Mouse (Mus musculus): ENCODE measurements around the gene Acvrl1. TPM values are rescaled to one million over a fixed set of nuclear protein-coding genes. Genes with fewer than 3 reads are reported as not detected.

Acvrl1 gene
- polyA plus RNA-seq, 1 experiment from 2014 or later: 8.6 TPM

GRCm38 (mm10) chr15:101145424-101146099 is 17.2 kb downstream of the Acvrl1 start:
- peak overlapping the region; percentile 17; the same call in 1 of the 2 replicates for H3K4me3 ChIP-seq
- H3K36me3 ChIP-seq: no peaks in the 10 kb centered on the region
- ATAC-seq (ENCODE audit: low FRiP score): peak; percentile 90
- H3K27me3 ChIP-seq: 0 out of 2 replicates have a peak, but pooled peaks cover 18% of the 10 kb centered on the region
- no peaks in the 10 kb centered on the region for H3K9me3 ChIP-seq
- WGBS: 10% methylated on average over 19 of the region's 19 CpGs
- H3K27ac ChIP-seq: 0 out of 2 replicates have a peak overlapping the region, but pooled peaks have one; percentile 44
- peak overlapping the region; percentile 40 for H3K4me2 ChIP-seq
- peaks cover 41% of the 10 kb centered on the region for H3K4me1 ChIP-seq (replicated peaks)
- peak overlapping the region; percentile 16; the same call in 1 of the 2 replicates for H3K9ac ChIP-seq

DNA sequence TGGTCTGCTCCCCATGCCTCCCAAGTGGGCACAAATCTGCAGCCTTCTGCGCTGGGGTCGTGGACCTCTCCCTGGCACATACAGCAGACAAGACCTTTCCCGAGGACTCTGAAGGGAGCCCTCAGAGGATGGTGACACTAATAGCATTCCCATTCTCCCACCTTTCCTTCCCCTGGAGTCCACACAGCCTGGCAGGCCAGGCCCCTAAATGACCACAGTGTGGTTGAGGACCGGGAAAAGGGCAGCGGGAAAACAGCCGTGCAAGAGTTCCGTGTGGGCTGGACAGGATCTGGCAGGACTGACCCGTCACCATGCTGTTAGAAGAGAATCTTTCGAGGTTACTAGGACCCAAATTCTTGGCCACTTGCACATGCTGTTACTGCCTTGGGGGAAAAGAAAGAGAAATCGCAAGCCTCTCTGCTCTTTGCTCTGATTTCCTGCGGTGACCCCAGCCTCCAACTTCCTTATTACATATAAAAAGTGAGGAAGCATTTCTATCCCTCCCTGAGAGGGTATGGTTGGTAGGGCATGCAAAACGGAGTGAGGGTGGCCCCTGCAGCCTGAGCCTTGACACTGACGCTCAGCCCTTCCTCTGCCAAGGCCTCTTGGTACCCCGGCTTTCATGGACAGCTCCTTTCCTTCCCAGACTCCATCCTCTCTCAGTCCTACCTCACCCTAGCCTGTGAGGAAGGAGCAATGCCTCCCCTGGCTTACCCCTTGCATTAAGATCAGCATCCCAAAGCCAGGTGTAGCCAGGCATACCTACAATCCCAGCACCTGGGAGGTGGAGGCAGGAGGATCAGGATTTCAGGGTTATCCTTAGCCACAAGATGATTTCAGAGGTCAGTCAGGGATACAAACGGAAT is 18.0 kb downstream of the Acvrl1 start:
- Histone ChIP-seq H3K4me1 (replicated peaks) (peaks cover 37% of the 10 kb centered on the region), H3K27ac (0 out of 2 replicates have a peak overlapping the region, but pooled peaks have one; percentile 44), H3K4me3 (no peak overlapping the region), H3K36me3 (no peaks in the 10 kb centered on the region), H3K27me3 (0 out of 2 replicates have a peak, but pooled peaks cover 18% of the 10 kb centered on the region), H3K9ac (peak overlapping the region; percentile 16; the same call in 1 of the 2 replicates), H3K4me2 (peak overlapping the region; percentile 40; the same call in 1 of the 2 replicates), H3K9me3 (no peaks in the 10 kb centered on the region)
- 73% methylated on average over 15 of the region's 15 CpGs for WGBS
- ATAC-seq (ENCODE audit: low FRiP score): no peak

DNA sequence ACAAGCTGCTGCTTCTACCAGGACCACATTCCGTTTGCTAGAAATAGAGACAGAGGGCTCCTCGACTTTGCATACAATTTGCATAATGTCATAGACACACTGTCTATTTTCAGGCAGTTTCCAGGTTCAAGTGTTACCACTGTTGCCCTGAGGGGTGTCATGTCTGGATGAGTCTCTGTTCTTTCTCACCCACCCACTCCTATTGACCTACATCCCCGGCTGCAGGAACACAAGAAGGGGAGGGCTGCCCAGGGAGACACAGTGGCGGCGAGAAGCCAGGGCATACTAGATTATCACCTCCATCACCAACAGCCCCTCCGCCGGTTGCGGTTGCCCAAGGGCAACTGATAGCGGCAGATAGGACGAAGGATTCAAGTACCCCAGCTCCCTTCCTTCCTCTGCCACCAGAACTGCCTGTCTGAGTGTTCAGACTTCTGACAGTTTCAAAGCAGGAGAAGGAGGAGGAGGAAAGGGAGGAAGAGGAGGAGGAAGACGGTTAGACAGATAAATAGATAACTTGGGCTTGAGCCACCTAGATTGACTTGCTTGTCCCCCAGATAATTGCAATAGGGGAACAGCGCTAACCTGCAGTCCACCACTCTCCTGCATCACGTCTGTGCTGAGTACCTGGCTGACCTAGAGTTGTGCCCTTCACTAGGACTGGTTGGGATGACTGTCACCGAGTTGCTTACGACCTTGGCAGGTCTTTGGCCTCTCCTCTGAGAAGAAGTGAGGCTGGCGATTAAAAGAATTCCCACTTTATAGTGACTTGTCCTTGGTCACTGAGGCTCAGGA is 19.0 kb downstream of the Acvrl1 start:
- Histone ChIP-seq H3K36me3 (no peaks in the 10 kb centered on the region), H3K4me3 (no peak overlapping the region), H3K9me3 (no peaks in the 10 kb centered on the region), H3K4me1 (replicated peaks) (peaks cover 37% of the 10 kb centered on the region), H3K27me3 (0 out of 2 replicates have a peak, but pooled peaks cover 18% of the 10 kb centered on the region), H3K9ac (peak overlapping the region; percentile 29; the same call in 1 of the 2 replicates), H3K27ac (no peak overlapping the region), H3K4me2 (no peak overlapping the region)
- ATAC-seq (ENCODE audit: low FRiP score): no peak
- 76% methylated on average over 16 of the region's 16 CpGs for WGBS

GRCm38 (mm10) chr15:101147910-101148273 is 19.6 kb downstream of the Acvrl1 start:
- no peak overlapping the region for H3K4me2 ChIP-seq
- no peak overlapping the region for H3K27ac ChIP-seq
- 61% methylated on average over 6 of the region's 6 CpGs for WGBS
- H3K36me3 ChIP-seq: no peaks in the 10 kb centered on the region
- H3K4me3 ChIP-seq: no peak overlapping the region
- ATAC-seq (ENCODE audit: low FRiP score): no peak
- no peaks in the 10 kb centered on the region for H3K9me3 ChIP-seq
- H3K4me1 ChIP-seq (replicated peaks): peaks cover 33% of the 10 kb centered on the region
- 0 out of 2 replicates have a peak, but pooled peaks cover 14% of the 10 kb centered on the region for H3K27me3 ChIP-seq
- H3K9ac ChIP-seq: no peak overlapping the region; the same call in 1 of the 2 replicates

GRCm38 (mm10) chr15:101148604-101149003 is 20.3 kb downstream of the Acvrl1 start:
- H3K4me3 ChIP-seq: no peak overlapping the region
- H3K9me3 ChIP-seq: no peaks in the 10 kb centered on the region
- no peak overlapping the region for H3K9ac ChIP-seq
- H3K4me2 ChIP-seq: no peak overlapping the region
- peaks cover 26% of the 10 kb centered on the region for H3K4me1 ChIP-seq (replicated peaks)
- H3K27me3 ChIP-seq: 0 out of 2 replicates have a peak, but pooled peaks cover 10% of the 10 kb centered on the region
- no peak for ATAC-seq (ENCODE audit: low FRiP score)
- H3K27ac ChIP-seq: no peak overlapping the region
- WGBS: 81% methylated on average over 6 of the region's 6 CpGs
- H3K36me3 ChIP-seq: no peaks in the 10 kb centered on the region

DNA sequence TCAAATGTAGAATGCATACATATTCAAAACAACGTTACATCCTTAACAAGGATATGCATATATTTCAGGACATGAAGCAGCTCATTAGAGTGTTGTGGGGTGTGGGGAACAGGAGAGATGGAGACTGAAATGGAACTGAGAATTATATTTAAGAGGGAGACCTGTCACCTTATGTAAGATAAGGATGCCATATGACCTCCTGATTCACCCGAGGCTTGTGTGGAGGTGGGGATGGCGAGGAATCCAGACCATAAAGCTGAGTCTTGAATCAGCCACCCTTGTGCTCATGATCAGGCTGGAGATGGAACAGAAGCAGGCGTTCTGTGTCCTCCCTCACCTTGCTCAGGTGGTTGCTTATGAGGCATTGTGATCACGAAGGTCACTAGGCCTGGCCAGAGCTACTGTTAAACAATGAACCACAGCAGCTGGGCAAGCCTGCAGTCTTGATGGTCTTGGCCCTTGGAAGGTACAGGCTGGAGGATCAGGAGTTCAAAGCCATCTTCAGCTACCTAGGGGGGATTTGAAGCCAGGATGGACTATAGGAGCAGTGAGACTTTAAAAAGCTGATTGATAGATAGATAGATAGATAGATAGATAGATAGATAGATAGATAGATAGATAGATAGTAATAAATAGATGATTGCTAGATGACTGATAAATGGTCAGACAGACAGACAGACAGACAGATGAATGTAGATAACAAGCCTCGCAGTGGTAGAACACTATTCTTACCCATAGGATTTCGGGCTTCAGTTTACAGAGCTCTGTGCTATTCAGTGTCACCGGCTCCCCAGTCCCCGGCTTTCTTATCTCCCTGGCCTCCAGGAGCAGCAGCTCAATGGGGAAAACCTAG is 23.3 kb downstream of the Acvrl1 start:
- H3K9ac ChIP-seq: 0 out of 2 replicates have a peak overlapping the region, but pooled peaks have one; percentile 9
- H3K9me3 ChIP-seq: peaks cover 4% of the 10 kb centered on the region; the same call in 1 of the 2 replicates
- no peak for ATAC-seq (ENCODE audit: low FRiP score)
- H3K27me3 ChIP-seq: 0 out of 2 replicates have a peak, but pooled peaks cover 2% of the 10 kb centered on the region
- no peak overlapping the region for H3K27ac ChIP-seq
- no peak overlapping the region for H3K4me2 ChIP-seq
- no peak overlapping the region for H3K4me3 ChIP-seq
- 79% methylated on average over 9 of the region's 9 CpGs for WGBS
- H3K4me1 ChIP-seq (replicated peaks): peaks cover 10% of the 10 kb centered on the region
- no peaks in the 10 kb centered on the region for H3K36me3 ChIP-seq

- Histone ChIP-seq H3K27me3 (no peaks in the 10 kb centered on the region), H3K4me1 (replicated peaks) (peaks cover 4% of the 10 kb centered on the region; the same call in 1 of the 2 replicates), H3K9ac (no peak overlapping the region), H3K36me3 (no peaks in the 10 kb centered on the region), H3K4me3 (no peak overlapping the region), H3K4me2 (no peak overlapping the region), H3K27ac (no peak overlapping the region), H3K9me3 (peaks cover 9% of the 10 kb centered on the region; the same call in 1 of the 2 replicates)
- no peak for ATAC-seq (ENCODE audit: low FRiP score)
- WGBS: 88% methylated on average over 7 of the region's 7 CpGs
Observed at GRCm38 (mm10) chr15:101154700-101155616, 26.6 kb downstream of the Acvrl1 start.

- Histone ChIP-seq H3K9me3 (peaks cover 9% of the 10 kb centered on the region; the same call in 1 of the 2 replicates), H3K4me3 (no peak overlapping the region), H3K27me3 (no peaks in the 10 kb centered on the region), H3K36me3 (no peaks in the 10 kb centered on the region), H3K4me1 (replicated peaks) (peaks cover 45% of the 10 kb centered on the region), H3K27ac (peak overlapping the region; percentile 66), H3K4me2 (0 out of 2 replicates have a peak overlapping the region, but pooled peaks have one; percentile 17), H3K9ac (no peak overlapping the region)
- WGBS: 37% methylated on average over 1 of the region's 1 CpGs
- no peak for ATAC-seq (ENCODE audit: low FRiP score)
Observed at GRCm38 (mm10) chr15:101160128-101160527, 31.8 kb downstream of the Acvrl1 start.

GRCm38 (mm10) chr15:101160591-101160990 is 32.3 kb downstream of the Acvrl1 start:
- Histone ChIP-seq H3K9me3 (peaks cover 9% of the 10 kb centered on the region; the same call in 1 of the 2 replicates), H3K36me3 (no peaks in the 10 kb centered on the region), H3K27ac (peak overlapping the region; percentile 66), H3K4me1 (replicated peaks) (peaks cover 45% of the 10 kb centered on the region), H3K27me3 (peaks cover under 1% of the 10 kb centered on the region; the same call in 1 of the 2 replicates), H3K4me3 (no peak overlapping the region), H3K4me2 (0 out of 2 replicates have a peak overlapping the region, but pooled peaks have one; percentile 17), H3K9ac (0 out of 2 replicates have a peak overlapping the region, but pooled peaks have one; percentile 2)
- ATAC-seq (ENCODE audit: low FRiP score): peak; percentile 67
- WGBS: 19% methylated on average over 7 of the region's 7 CpGs

DNA sequence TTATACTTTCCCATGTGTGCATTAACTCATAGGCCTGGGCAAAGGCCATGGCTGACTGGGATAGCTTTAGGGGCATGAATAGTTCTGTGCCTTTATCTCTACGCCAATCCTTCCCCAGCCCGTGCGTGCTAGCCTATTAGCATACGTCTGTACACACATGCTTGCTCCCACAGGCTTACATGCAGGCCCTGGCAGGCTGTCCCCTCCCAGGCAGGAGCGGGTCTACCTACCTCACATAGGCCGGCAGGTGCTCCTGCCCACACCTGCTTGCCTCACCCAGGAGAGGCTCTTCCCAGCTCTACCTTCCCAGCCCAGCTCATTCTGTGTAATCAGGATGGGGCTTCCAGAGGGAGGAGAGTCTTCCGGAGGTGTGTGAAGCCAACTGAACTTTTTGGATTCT is 33.2 kb downstream of the Acvrl1 start:
- Histone ChIP-seq H3K4me3 (no peak overlapping the region), H3K9ac (no peak overlapping the region), H3K4me1 (replicated peaks) (peaks cover 45% of the 10 kb centered on the region), H3K36me3 (no peaks in the 10 kb centered on the region), H3K9me3 (peaks cover 6% of the 10 kb centered on the region; the same call in 1 of the 2 replicates), H3K27ac (no peak overlapping the region), H3K27me3 (peaks cover 10% of the 10 kb centered on the region; the same call in 1 of the 2 replicates), H3K4me2 (no peak overlapping the region)
- WGBS: 76% methylated on average over 7 of the region's 7 CpGs
- no peak for ATAC-seq (ENCODE audit: low FRiP score)
